Mouse (Mus musculus) hindlimb bud, embryonic 11.5 days (tissue): Measurements from ENCODE around the gene Dip2a.
A peak's percentile ranks its signal among the peaks of the same experiment; 100 is the strongest.

ENCODE experiments used
- DNase-seq: peaks from one replicate; pipeline ENCODE4 v3.0.0-alpha.2; 2012; ENCODE audit warnings: low read depth, low spot score; ENCODE audit errors: extremely low spot score

Dip2a gene

GRCm38 (mm10) chr10:76247960-76248646, 97.0 kb downstream of the Dip2a start:
- DNase-seq, result no peak

GRCm38 (mm10) chr10:76246601-76247000, 98.5 kb downstream of the Dip2a start:
- DNase-seq, result no peak

GRCm38 (mm10) chr10:76245106-76245505, 100.0 kb downstream of the Dip2a start:
- no peak for DNase-seq

GRCm38 (mm10) chr10:76239401-76239800, 105.7 kb downstream of the Dip2a start:
- DNase-seq, result no peak

GRCm38 (mm10) chr10:76237341-76238225, 107.5 kb downstream of the Dip2a start, which contains the start of gene Prmt2:
Gene Prmt2 (minus strand): TSS chr10:76237865.
- peak; percentile 86 for DNase-seq

GRCm38 (mm10) chr10:76229627-76230026, 115.5 kb downstream of the Dip2a start:
- DNase-seq, result no peak

- no peak for DNase-seq
These were observed 119.1 kb downstream of the Dip2a start for GRCm38 (mm10) chr10:76225944-76226343.

- DNase-seq, result no peak
These were observed 126.9 kb downstream of the Dip2a start for GRCm38 (mm10) chr10:76218240-76218639.

- DNase-seq, result no peak
These were observed 128.0 kb downstream of the Dip2a start for GRCm38 (mm10) chr10:76217056-76217455.

GRCm38 (mm10) chr10:76214161-76214560, 130.9 kb downstream of the Dip2a start:
- DNase-seq, result no peak

- no peak for DNase-seq
These were observed 133.0 kb downstream of the Dip2a start for GRCm38 (mm10) chr10:76212121-76212520.

- no peak for DNase-seq
These were observed 134.3 kb downstream of the Dip2a start for GRCm38 (mm10) chr10:76210806-76211205.
